Mouse (Mus musculus) olfactory bulb, adult 2 months (tissue): ENCODE data around the gene Rrp7a.

Experiments used
- CTCF ChIP-seq: fragments of 200-500 bp; IDR thresholded peaks from 2 replicates; pipeline ENCODE4 v1.5.1; 2012; ENCODE audit warnings: low read depth, mild to moderate bottlenecking, low read length, moderate library complexity; ENCODE audit not compliant: insufficient read depth
- POLR2A ChIP-seq: fragments of 200-500 bp; IDR thresholded peaks from 2 replicates; pipeline ENCODE4 v1.6.1; 2012; ENCODE audit warnings: mild to moderate bottlenecking, low read depth, low read length, moderate library complexity; ENCODE audit not compliant: insufficient read depth

DNA sequence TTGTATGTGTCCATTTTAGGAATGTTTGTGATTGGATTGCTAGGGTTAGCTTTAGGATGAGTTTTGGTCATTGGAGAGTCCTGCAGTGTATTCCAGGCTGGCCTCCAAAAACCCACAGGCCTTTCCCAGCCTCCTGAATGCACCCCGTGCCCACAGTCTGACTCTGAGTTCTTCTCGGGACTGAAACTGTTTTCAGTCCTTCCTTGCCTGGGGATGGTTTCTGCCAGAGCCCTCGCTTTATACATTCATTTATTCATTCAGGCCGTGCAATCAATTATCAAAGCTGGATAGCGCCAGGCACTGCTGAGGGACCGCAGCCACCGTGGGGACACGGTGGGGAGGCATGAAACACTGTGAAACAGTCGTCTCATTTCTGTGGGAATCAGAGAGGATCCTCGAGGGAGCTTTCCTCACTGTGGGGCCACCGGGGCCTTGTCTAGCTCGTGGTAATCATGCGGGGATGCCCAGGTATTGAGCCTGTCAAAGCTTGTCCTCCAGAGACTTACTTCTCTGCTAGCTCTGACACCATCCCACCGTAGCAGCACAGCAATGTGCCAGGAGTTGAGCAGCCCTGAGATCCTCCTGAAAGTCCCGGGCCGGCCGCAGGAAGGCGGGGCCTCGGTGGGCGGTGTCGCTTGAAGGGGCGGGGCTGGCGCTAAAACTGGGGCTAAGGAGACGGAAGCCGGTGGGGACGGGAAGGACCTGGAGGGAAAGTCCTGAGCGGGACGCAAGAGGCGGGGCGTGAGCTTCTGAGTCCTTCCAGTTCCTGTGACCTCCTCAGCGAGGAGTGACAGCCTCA, 22.9 kb downstream of the Rrp7a start:
- TF ChIP-seq CTCF (no peak), POLR2A (no peak)
